Mouse (Mus musculus) liver, embryonic 13.5 days (tissue): ENCODE data around the gene Kcnrg. TPM values are rescaled to one million over a fixed set of nuclear protein-coding genes. Genes with fewer than 3 reads are reported as not detected.

Experiments used
- ATAC-seq: fragments of 200-750 bp; cut with Nextera tagmentation; 2 replicates; pipeline ENCODE4 v1.8.0; 2017; ENCODE audit warnings: low read depth, mild to moderate bottlenecking, moderate number of reproducible peaks, moderate library complexity
- DNase-seq: peaks from one replicate; pipeline ENCODE4 v3.0.0; 2022
- H3K27ac ChIP-seq: fragments of 300-500 bp; sonication (generic); 2 replicates; pipeline ENCODE4 v1.5.1; 2015; ENCODE audit warnings: moderate library complexity, mild to moderate bottlenecking, inconsistent platforms
- H3K27me3 ChIP-seq: fragments of 300-500 bp; sonication (generic); 2 replicates; pipeline ENCODE4 v1.6.1; 2015; ENCODE audit warnings: mild to moderate bottlenecking, inconsistent platforms
- H3K36me3 ChIP-seq: fragments of 300-500 bp; sonication (generic); 2 replicates; pipeline ENCODE4 v1.6.1; 2015; ENCODE audit warnings: mild to moderate bottlenecking, inconsistent platforms
- H3K4me1 ChIP-seq: fragments of 300-500 bp; sonication (generic); replicated peaks from 2 replicates; pipeline ENCODE4 v1.6.1; 2015; ENCODE audit warnings: inconsistent platforms
- H3K4me2 ChIP-seq: fragments of 300-500 bp; sonication (generic); 2 replicates; pipeline ENCODE4 v1.6.1; 2015; ENCODE audit warnings: inconsistent platforms, mild to moderate bottlenecking, moderate library complexity
- H3K4me3 ChIP-seq: fragments of 300-500 bp; sonication (generic); replicated peaks from 2 replicates; pipeline ENCODE4 v1.5.1; 2015; ENCODE audit warnings: mild to moderate bottlenecking, inconsistent platforms
- H3K9ac ChIP-seq: fragments of 300-500 bp; sonication (generic); 2 replicates; pipeline ENCODE4 v1.6.1; 2015; ENCODE audit warnings: mild to moderate bottlenecking, inconsistent platforms
- H3K9me3 ChIP-seq: fragments of 300-500 bp; sonication (generic); replicated peaks from 2 replicates; pipeline ENCODE4 v1.6.1; 2016; ENCODE audit warnings: inconsistent platforms
- WGBS: fragments of 180-500 bp; shearing (Covaris S2); methylation state at CpG from one replicate; pipeline ENCODE4 v1.1.7; 2015; ENCODE audit not compliant: insufficient replicate concordance; 5-methylcytosine and 5-hydroxymethylcytosine counted together
- polyA plus RNA-seq: library from polyadenylated mRNA; unstranded; fragments of >200 nt; fragmentation: Nextera tagmentation; extraction: Ambion mirVana; gene quantifications from 2 replicates; pipeline ENCODE4 v1.2.1, GENCODE M21; 2015

The Kcnrg gene
- polyA plus RNA-seq, 1 experiment from 2014 or later: 0.07 TPM

DNA sequence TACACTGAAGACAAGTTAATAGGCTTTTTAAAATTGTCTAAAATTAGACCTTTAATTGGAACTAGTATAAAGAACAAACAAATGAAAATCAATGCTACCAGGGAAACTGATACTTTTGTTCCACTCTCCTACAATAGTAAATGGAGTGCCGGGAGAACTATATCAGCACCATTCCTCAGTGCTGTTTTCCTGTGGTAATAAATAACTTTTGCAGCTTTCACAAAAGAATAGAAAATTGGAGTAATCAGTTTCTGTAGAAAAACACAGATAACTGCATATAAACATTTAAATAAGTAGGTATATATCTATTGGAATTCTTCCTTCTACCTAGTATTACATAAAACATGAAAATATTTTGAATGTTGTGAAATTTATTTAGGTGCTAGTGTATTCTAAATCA is 38.3 kb downstream of the Kcnrg start:
- Histone ChIP-seq H3K9me3 (no peaks in the 10 kb centered on the region), H3K27ac (no peak overlapping the region; the same call in 1 of the 2 replicates), H3K27me3 (no peaks in the 10 kb centered on the region), H3K9ac (peak overlapping the region; percentile 55; the same call in 1 of the 2 replicates), H3K4me2 (peak overlapping the region; percentile 52), H3K4me1 (peaks cover 17% of the 10 kb centered on the region), H3K4me3 (peak overlapping the region; percentile 49), H3K36me3 (0 out of 2 replicates have a peak, but pooled peaks cover 3% of the 10 kb centered on the region)
- 30% methylated on average over 1 of the region's 1 CpGs for WGBS
- ATAC-seq: no peak
- no peak for DNase-seq

- Histone ChIP-seq H3K4me1 (peaks cover 31% of the 10 kb centered on the region), H3K4me2 (peak overlapping the region; percentile 87), H3K36me3 (0 out of 2 replicates have a peak, but pooled peaks cover 3% of the 10 kb centered on the region), H3K27me3 (no peaks in the 10 kb centered on the region), H3K27ac (peak overlapping the region; percentile 96), H3K9me3 (no peaks in the 10 kb centered on the region), H3K9ac (peak overlapping the region; percentile 100), H3K4me3 (peak overlapping the region; percentile 99)
- WGBS: under 1% methylated on average over 24 of the region's 24 CpGs
- DNase-seq (peak; percentile 57), ATAC-seq (0 out of 2 replicates have a peak, but pooled peaks have one; percentile 22)
These were observed 40.1 kb downstream of the Kcnrg start for GRCm38 (mm10) chr14:61647182-61647880.

GRCm38 (mm10) chr14:61647881-61648684 is 40.8 kb downstream of the Kcnrg start:
- H3K4me1 ChIP-seq: peaks cover 37% of the 10 kb centered on the region
- H3K4me3 ChIP-seq: peak overlapping the region; percentile 99
- peak overlapping the region; percentile 100 for H3K9ac ChIP-seq
- 0 out of 2 replicates have a peak, but pooled peaks cover 2% of the 10 kb centered on the region for H3K36me3 ChIP-seq
- no peaks in the 10 kb centered on the region for H3K27me3 ChIP-seq
- H3K9me3 ChIP-seq: no peaks in the 10 kb centered on the region
- peak overlapping the region; percentile 87 for H3K4me2 ChIP-seq
- peak overlapping the region; percentile 96 for H3K27ac ChIP-seq
- peak; percentile 34 for DNase-seq
- WGBS: under 1% methylated on average over 84 of the region's 95 CpGs
- ATAC-seq: peak; percentile 73

DNA sequence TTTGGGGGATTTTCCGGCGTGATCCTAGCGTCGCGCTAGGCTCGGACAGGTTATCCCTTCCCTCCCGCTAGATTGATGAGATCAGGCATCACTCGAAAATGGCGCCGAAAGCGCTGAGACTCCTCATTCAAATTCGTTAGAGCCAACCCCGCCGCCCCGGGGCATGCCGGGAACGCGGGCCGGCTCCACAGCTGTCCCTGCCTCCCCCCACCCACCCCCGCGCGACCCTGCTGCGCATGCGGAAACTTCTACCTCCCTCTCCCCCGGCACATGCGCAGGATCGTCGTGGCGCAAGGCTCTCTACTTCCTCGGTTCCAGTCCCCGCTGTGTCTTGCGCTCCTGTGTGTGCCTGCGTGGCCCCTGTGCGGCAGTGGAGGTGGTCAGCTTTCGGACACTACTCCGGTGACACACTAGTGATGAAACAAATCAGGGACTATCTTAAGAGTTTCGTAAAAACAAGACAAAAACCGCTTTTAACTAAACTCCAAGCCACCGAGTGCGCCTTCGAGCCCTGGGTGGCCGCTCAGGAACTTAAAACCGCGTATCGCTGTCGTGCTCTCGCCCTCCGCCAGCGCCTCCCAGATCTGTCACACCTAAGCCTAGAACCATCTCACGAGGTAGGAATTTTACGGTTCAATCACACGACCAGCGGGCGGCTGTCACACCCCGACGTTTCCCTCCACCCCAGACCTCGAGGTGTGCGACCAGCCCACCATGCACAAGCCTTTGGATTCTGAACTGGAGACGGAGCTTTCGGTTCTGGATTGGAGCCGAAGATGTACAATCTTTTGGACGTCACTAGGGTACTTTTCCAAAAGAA is 41.6 kb downstream of the Kcnrg start:
- H3K9me3 ChIP-seq: no peaks in the 10 kb centered on the region
- peaks cover 41% of the 10 kb centered on the region for H3K4me1 ChIP-seq
- peak overlapping the region; percentile 100 for H3K9ac ChIP-seq
- 1% methylated on average over 62 of the region's 62 CpGs for WGBS
- peak; percentile 91 for ATAC-seq
- peak overlapping the region; percentile 87 for H3K4me2 ChIP-seq
- peak overlapping the region; percentile 96 for H3K27ac ChIP-seq
- no peaks in the 10 kb centered on the region for H3K27me3 ChIP-seq
- no peaks in the 10 kb centered on the region for H3K36me3 ChIP-seq
- peak overlapping the region; percentile 99 for H3K4me3 ChIP-seq
- peak; percentile 93 for DNase-seq

- Histone ChIP-seq H3K4me2 (peak overlapping the region; percentile 87), H3K4me3 (peak overlapping the region; percentile 99), H3K9ac (peak overlapping the region; percentile 100), H3K27me3 (no peaks in the 10 kb centered on the region), H3K27ac (peak overlapping the region; percentile 96), H3K4me1 (peaks cover 55% of the 10 kb centered on the region), H3K36me3 (no peaks in the 10 kb centered on the region), H3K9me3 (no peaks in the 10 kb centered on the region)
- no peak for DNase-seq
- no peak for ATAC-seq
- 30% methylated on average over 9 of the region's 9 CpGs for WGBS
These were observed 43.2 kb downstream of the Kcnrg start for GRCm38 (mm10) chr14:61650291-61650960.

- Histone ChIP-seq H3K27me3 (no peaks in the 10 kb centered on the region), H3K4me2 (peak overlapping the region; percentile 68), H3K36me3 (0 out of 2 replicates have a peak, but pooled peaks cover 2% of the 10 kb centered on the region), H3K9me3 (no peaks in the 10 kb centered on the region), H3K4me3 (peak overlapping the region; percentile 22), H3K9ac (peak overlapping the region; percentile 64), H3K27ac (peak overlapping the region; percentile 96), H3K4me1 (peaks cover 59% of the 10 kb centered on the region)
- 12% methylated on average over 2 of the region's 2 CpGs for WGBS
- DNase-seq (peak; percentile 72), ATAC-seq (peak; percentile 99)
These were observed 49.2 kb downstream of the Kcnrg start for GRCm38 (mm10) chr14:61656469-61656868.

- Histone ChIP-seq H3K9ac (no peak overlapping the region), H3K4me2 (no peak overlapping the region), H3K4me3 (no peak overlapping the region), H3K4me1 (peaks cover 47% of the 10 kb centered on the region), H3K36me3 (0 out of 2 replicates have a peak, but pooled peaks cover 2% of the 10 kb centered on the region), H3K27me3 (no peaks in the 10 kb centered on the region), H3K27ac (no peak overlapping the region), H3K9me3 (no peaks in the 10 kb centered on the region)
- ATAC-seq (no peak), DNase-seq (no peak)
- 79% methylated on average over 1 of the region's 1 CpGs for WGBS
These were observed 54.2 kb downstream of the Kcnrg start for GRCm38 (mm10) chr14:61661496-61661895.

DNA sequence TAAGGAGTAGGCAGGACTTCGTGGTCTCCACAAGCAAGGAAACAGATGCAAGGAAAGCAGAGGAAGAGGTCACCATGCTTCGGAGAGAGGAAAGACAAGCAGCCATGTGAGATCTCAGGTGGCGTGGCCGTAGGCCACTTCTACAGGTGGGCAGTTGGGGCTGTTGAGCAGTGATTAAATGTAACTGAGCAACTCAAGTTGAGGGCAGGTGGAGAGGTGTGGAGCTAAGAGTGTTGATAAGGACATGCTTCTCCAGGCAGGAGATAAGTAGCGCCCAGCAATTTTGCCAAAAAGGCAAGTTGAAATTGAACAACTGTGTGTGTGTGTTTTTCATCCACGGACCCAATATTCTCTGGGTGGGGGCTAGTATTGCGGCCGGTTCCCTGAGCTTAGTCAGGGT is 55.0 kb downstream of the Kcnrg start:
- Histone ChIP-seq H3K36me3 (0 out of 2 replicates have a peak, but pooled peaks cover 2% of the 10 kb centered on the region), H3K27ac (peak overlapping the region; percentile 55; the same call in 1 of the 2 replicates), H3K9ac (peak overlapping the region; percentile 26; the same call in 1 of the 2 replicates), H3K4me3 (no peak overlapping the region), H3K27me3 (no peaks in the 10 kb centered on the region), H3K4me1 (peaks cover 43% of the 10 kb centered on the region), H3K4me2 (no peak overlapping the region), H3K9me3 (no peaks in the 10 kb centered on the region)
- DNase-seq (no peak), ATAC-seq (peak; percentile 64; the same call in 1 of the 2 replicates)
- 59% methylated on average over 8 of the region's 8 CpGs for WGBS
